Mouse (Mus musculus) embryonic facial prominence, embryonic 14.5 days (tissue): ENCODE measurements around the gene Creb5. TPM values are rescaled to one million over a fixed set of nuclear protein-coding genes. Genes with fewer than 3 reads are reported as not detected.
A peak's percentile ranks its signal among the peaks of the same experiment; 100 is the strongest.

Experiments
- ATAC-seq: fragments of 200-750 bp; cut with Nextera tagmentation; 2 replicates; pipeline ENCODE4 v1.8.0; 2017; ENCODE audit warnings: low read depth, moderate number of reproducible peaks, moderate TSS enrichment
- DNase-seq: peaks from one replicate; pipeline ENCODE4 v3.0.0-alpha.2; 2015; ENCODE audit warnings: low spot score
- H3K27ac ChIP-seq: fragments of 300-500 bp; sonication (generic); replicated peaks from 2 replicates; pipeline ENCODE4 v1.5.1; 2014; ENCODE audit warnings: low read depth, mild to moderate bottlenecking, low read length, moderate library complexity
- H3K27me3 ChIP-seq: fragments of 300-500 bp; sonication (generic); replicated peaks from 2 replicates; pipeline ENCODE4 v1.6.1; 2014; ENCODE audit warnings: low read length; ENCODE audit not compliant: control insufficient read depth, insufficient read depth
- H3K36me3 ChIP-seq: fragments of 300-500 bp; sonication (generic); 2 replicates; pipeline ENCODE4 v1.6.1; 2014; ENCODE audit warnings: low read length, mixed read lengths; ENCODE audit not compliant: control insufficient read depth, insufficient read depth
- H3K4me1 ChIP-seq: fragments of 300-500 bp; sonication (generic); 2 replicates; pipeline ENCODE4 v1.6.1; 2014; ENCODE audit warnings: antibody characterized with exemption, low read length; ENCODE audit not compliant: control insufficient read depth, insufficient read depth
- H3K4me2 ChIP-seq: fragments of 300-500 bp; sonication (generic); 2 replicates; pipeline ENCODE4 v1.6.1; 2014; ENCODE audit warnings: low read depth, mild to moderate bottlenecking, low read length, moderate library complexity, mixed read lengths
- H3K4me3 ChIP-seq: fragments of 300-500 bp; sonication (generic); 2 replicates; pipeline ENCODE4 v1.5.1; 2014; ENCODE audit warnings: low read depth, mild to moderate bottlenecking, low read length
- H3K9ac ChIP-seq: fragments of 300-500 bp; sonication (generic); 2 replicates; pipeline ENCODE4 v1.6.1; 2014; ENCODE audit warnings: low read depth, mild to moderate bottlenecking, low read length, moderate library complexity, mixed read lengths
- H3K9me3 ChIP-seq: fragments of 300-500 bp; sonication (generic); 2 replicates; pipeline ENCODE4 v1.6.1; 2016; ENCODE audit warnings: low read length; ENCODE audit not compliant: control insufficient read depth
- WGBS: fragments of 180-500 bp; shearing (Covaris S2); extraction: QIAGEN DNeasy Blood & Tissue Kit; methylation state at CpG from one replicate; pipeline ENCODE4 v1.1.7; 2014; 5-methylcytosine and 5-hydroxymethylcytosine counted together
- polyA plus RNA-seq: library from polyadenylated mRNA; unstranded; fragments of >200 nt; fragmentation: Nextera tagmentation; extraction: Ambion mirVana; gene quantifications from 2 replicates; pipeline ENCODE4 v1.2.1, GENCODE M21; 2014

Creb5 gene
- polyA plus RNA-seq, 1 experiment from 2014 or later = 22.8 TPM

DNA sequence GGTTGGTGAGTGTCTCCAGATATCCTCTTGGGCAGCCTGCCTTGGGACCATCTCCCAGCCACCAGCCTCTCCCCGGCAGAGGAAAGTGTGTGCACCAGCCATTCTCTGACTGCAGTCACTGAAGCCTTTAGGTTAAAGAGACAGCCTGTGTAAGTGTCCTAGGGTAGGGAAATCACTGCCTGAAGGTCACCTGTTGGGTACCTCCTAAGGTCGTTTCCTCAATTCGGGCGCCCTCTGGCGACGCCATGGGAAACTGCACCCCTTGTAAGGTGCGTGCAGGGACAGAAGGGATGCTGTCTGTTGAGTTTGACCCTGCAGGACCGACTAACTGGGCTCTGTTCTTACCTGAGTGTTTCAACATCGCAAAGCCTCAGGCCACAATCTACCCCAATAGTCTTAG, 434.5 kb downstream of the Creb5 start:
- DNase-seq (peak; percentile 45), ATAC-seq (no peak)
- Histone ChIP-seq H3K36me3 (no peaks in the 10 kb centered on the region), H3K9ac (no peak overlapping the region), H3K27me3 (no peaks in the 10 kb centered on the region), H3K4me3 (no peak overlapping the region), H3K4me2 (no peak overlapping the region), H3K27ac (no peak overlapping the region), H3K4me1 (no peaks in the 10 kb centered on the region), H3K9me3 (no peaks in the 10 kb centered on the region)
- 13% methylated on average over 9 of the region's 9 CpGs for WGBS

DNA sequence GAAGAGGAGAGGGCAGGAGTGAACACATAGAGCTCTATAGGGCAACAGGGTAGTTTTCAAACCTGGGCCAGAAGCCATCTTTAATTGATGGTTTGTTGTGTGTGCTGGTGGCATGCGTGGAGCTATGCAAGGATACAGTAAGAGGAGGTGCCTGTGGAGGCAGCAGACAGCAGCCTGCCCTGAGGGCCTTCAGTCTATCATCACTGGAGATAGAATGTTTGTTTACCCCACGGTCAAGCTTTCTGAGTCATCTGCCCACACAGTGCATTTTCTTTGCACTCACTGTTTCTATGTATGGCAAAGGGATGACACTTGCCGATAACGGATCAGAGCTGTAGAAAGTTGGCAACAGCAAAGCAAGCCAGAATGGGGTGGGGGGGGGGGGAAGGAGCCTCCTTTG, 435.6 kb downstream of the Creb5 start:
- Histone ChIP-seq H3K27ac (no peak overlapping the region), H3K4me2 (no peak overlapping the region), H3K4me1 (no peaks in the 10 kb centered on the region), H3K9me3 (no peaks in the 10 kb centered on the region), H3K27me3 (no peaks in the 10 kb centered on the region), H3K9ac (no peak overlapping the region), H3K4me3 (no peak overlapping the region), H3K36me3 (no peaks in the 10 kb centered on the region)
- ATAC-seq (no peak), DNase-seq (no peak)
- WGBS = 81% methylated on average over 4 of the region's 4 CpGs

DNA sequence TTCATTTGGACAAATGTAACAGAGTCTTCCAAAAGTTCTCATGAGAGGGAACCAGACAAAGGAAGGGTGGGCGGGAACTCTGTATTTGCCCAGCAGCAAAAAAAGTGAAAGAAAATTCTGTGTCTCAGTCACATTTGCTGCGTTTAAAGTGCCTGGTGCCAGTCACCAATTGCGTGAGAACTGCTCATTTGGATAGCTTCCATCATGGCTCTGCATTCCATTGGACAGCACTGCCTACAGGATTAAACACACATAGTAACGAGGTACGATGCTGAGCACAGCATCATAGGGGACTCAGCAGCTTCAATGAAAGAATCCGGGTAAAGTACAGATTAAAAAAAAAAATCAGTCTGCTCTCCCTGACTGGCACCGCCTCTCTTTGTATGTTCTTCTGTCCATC, 443.4 kb downstream of the Creb5 start:
- DNase-seq = no peak
- 68% methylated on average over 7 of the region's 7 CpGs for WGBS
- no peak for ATAC-seq
- Histone ChIP-seq H3K4me2 (no peak overlapping the region), H3K4me3 (no peak overlapping the region), H3K9ac (no peak overlapping the region), H3K27ac (no peak overlapping the region), H3K27me3 (no peaks in the 10 kb centered on the region), H3K36me3 (no peaks in the 10 kb centered on the region), H3K9me3 (no peaks in the 10 kb centered on the region), H3K4me1 (peaks cover 3% of the 10 kb centered on the region; the same call in 1 of the 2 replicates)

DNA sequence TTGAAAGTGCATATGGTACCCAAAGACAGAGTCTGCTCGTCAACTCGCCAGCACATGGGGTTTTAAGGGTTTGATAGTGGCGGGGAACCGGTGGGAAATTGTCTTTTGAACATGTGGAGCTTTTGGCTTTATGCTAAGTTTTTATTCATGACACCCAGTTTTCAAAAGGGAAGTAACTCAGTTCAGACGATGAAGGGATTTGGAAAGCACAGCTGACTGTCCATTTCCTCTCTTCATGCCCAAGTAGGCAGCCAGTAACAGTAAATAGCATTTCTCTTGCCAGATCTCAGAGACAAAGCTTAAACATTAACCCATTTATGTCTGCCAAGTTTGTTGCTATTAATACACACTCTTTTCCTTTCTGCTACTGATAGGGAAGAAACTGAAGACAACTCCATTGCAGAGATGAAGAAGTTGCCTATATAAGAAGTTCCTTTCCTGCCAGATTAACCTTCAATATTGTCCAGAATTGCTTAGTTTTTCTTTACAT, 444.0 kb downstream of the Creb5 start:
- H3K9ac ChIP-seq = no peak overlapping the region
- no peak overlapping the region for H3K4me2 ChIP-seq
- no peaks in the 10 kb centered on the region for H3K27me3 ChIP-seq
- WGBS = 72% methylated on average over 5 of the region's 5 CpGs
- peaks cover 3% of the 10 kb centered on the region; the same call in 1 of the 2 replicates for H3K4me1 ChIP-seq
- ATAC-seq = no peak
- no peaks in the 10 kb centered on the region for H3K9me3 ChIP-seq
- no peak overlapping the region for H3K4me3 ChIP-seq
- H3K36me3 ChIP-seq = no peaks in the 10 kb centered on the region
- no peak overlapping the region for H3K27ac ChIP-seq
- DNase-seq = no peak

DNA sequence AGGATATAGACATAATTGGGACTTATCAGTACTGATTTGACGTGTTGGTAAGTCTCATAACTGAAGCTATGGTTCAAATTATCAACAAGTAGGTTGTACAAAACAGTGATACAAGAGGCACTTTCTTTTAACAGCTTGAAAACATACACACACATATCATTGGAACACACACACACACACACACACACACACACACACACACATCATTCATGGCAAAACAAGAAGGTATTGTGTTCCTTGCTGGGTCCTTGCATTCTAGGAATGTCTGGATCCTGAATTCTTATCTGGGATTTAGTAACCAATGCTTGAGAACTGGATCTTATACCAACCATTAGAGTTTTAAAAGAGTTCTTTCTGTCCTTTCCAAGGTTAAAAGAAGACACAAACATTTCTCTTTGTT, 446.5 kb downstream of the Creb5 start:
- no peaks in the 10 kb centered on the region for H3K36me3 ChIP-seq
- no peaks in the 10 kb centered on the region for H3K27me3 ChIP-seq
- DNase-seq = no peak
- 67% methylated on average over 1 of the region's 1 CpGs for WGBS
- H3K27ac ChIP-seq = no peak overlapping the region
- no peak overlapping the region for H3K9ac ChIP-seq
- H3K4me3 ChIP-seq = no peak overlapping the region
- no peak overlapping the region for H3K4me2 ChIP-seq
- H3K9me3 ChIP-seq = no peaks in the 10 kb centered on the region
- peaks cover 3% of the 10 kb centered on the region; the same call in 1 of the 2 replicates for H3K4me1 ChIP-seq
- no peak for ATAC-seq

DNA sequence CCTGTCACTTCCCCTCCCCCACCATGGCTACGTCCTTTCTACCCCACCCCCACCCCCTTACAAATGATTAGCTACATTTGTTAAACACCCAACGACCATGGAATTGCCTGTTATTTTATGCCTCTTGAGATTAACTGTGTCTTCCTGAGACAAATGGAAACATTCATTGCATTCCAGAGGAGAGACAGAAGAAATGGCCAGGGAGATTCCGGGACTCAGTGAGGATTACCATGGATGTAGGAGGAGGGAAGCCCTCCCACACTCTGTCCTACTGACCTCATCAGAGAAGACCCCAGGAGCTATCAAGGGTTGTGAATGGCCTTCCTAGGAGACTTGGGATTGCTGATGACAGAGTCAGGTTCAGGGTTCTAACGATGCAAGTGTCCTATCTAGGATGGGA, 446.9 kb downstream of the Creb5 start:
- H3K27ac ChIP-seq = no peak overlapping the region
- no peak for DNase-seq
- no peaks in the 10 kb centered on the region for H3K27me3 ChIP-seq
- no peak overlapping the region for H3K9ac ChIP-seq
- H3K36me3 ChIP-seq = no peaks in the 10 kb centered on the region
- ATAC-seq = no peak
- H3K4me1 ChIP-seq = peaks cover 3% of the 10 kb centered on the region; the same call in 1 of the 2 replicates
- 34% methylated on average over 4 of the region's 4 CpGs for WGBS
- no peaks in the 10 kb centered on the region for H3K9me3 ChIP-seq
- no peak overlapping the region for H3K4me2 ChIP-seq
- no peak overlapping the region for H3K4me3 ChIP-seq

DNA sequence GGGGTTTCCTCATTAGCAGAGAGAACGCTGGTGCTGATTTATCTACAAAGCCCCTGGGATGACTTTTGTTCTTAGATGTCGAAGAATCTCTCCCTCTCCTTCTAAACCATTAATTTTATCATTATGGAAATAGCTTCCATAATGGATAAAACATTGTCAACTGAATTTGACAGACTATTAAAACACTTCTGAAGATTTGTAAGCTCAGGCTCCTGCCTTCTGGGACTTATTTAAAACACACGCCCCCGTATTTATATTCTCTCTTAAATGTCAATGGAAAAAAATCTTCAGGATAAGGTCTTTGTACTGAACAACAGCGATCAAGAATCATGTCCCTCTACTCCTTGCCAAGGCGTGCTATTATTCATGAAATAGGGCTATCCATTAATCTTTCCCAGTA, 448.6 kb downstream of the Creb5 start:
- DNase-seq (no peak), ATAC-seq (no peak)
- Histone ChIP-seq H3K4me3 (no peak overlapping the region), H3K36me3 (no peaks in the 10 kb centered on the region), H3K4me2 (no peak overlapping the region), H3K27ac (no peak overlapping the region), H3K9me3 (no peaks in the 10 kb centered on the region), H3K9ac (no peak overlapping the region), H3K4me1 (peaks cover 3% of the 10 kb centered on the region; the same call in 1 of the 2 replicates), H3K27me3 (no peaks in the 10 kb centered on the region)
- 52% methylated on average over 6 of the region's 6 CpGs for WGBS

DNA sequence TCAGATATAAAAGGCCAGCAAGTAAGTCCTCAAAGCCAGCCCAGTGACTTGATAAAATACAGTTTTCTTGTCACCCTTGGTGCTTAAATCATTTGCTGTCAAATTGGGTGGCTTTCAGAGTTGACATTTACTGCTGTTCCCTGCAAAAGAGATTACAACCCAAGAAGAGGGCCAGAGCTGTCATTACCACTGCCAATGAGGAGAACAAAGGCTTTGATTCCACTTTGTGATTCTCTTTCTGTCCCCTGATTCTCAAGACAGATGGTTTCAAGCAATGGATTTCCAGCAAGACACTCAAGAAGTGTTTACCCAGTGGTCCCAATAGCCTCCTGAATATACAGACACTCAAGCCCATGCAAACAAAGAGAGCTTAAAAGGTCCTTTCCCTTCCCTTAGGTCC, 451.1 kb downstream of the Creb5 start:
- no peak overlapping the region for H3K9ac ChIP-seq
- ATAC-seq = no peak

DNA sequence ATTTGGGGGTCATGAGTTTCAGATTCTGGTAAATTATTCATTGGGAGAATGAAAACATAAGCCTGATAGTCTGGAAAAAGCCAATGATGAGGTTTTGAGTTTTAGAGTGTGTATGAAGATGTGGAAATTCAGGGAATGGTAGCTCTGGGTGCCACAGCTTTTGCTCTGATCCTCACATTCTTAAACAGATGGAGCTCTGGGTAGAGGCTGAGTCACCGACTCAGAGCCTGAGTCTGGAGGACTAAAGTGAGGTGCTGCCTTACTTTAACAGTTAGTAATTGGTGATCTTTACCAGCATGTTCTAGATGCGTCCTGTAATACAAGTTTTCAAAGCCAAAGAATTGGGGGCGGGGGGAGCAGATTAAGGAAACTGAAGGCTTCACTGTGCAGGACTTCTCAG, 454.2 kb downstream of the Creb5 start:
- 83% methylated on average over 3 of the region's 3 CpGs for WGBS
- DNase-seq = no peak
- no peak for ATAC-seq
- Histone ChIP-seq H3K36me3 (no peaks in the 10 kb centered on the region), H3K4me1 (no peaks in the 10 kb centered on the region), H3K27me3 (no peaks in the 10 kb centered on the region), H3K27ac (no peak overlapping the region), H3K4me2 (no peak overlapping the region), H3K9ac (no peak overlapping the region), H3K9me3 (no peaks in the 10 kb centered on the region), H3K4me3 (no peak overlapping the region)

More for the DNA sequence above, 451.1 kb downstream of the Creb5 start:
- Histone ChIP-seq H3K27ac (no peak overlapping the region), H3K4me2 (no peak overlapping the region), H3K4me1 (0 out of 2 replicates have a peak, but pooled peaks cover 3% of the 10 kb centered on the region), H3K36me3 (no peaks in the 10 kb centered on the region), H3K9me3 (no peaks in the 10 kb centered on the region), H3K4me3 (no peak overlapping the region), H3K27me3 (no peaks in the 10 kb centered on the region)
- no peak for DNase-seq
